Mouse (Mus musculus): ENCODE measurements around the gene Thg1l.
A peak's percentile ranks its signal among the peaks of the same experiment; 100 is the strongest.

Gene Thg1l

GRCm38 (mm10) chr11:45927456-45927855 lies 27.8 kb downstream of the Thg1l start:
- DNase-seq (ENCODE audit: low read depth) = no peak

GRCm38 (mm10) chr11:45926640-45927082 lies 28.6 kb downstream of the Thg1l start:
- DNase-seq (ENCODE audit: low read depth) = peak; percentile 81

DNA sequence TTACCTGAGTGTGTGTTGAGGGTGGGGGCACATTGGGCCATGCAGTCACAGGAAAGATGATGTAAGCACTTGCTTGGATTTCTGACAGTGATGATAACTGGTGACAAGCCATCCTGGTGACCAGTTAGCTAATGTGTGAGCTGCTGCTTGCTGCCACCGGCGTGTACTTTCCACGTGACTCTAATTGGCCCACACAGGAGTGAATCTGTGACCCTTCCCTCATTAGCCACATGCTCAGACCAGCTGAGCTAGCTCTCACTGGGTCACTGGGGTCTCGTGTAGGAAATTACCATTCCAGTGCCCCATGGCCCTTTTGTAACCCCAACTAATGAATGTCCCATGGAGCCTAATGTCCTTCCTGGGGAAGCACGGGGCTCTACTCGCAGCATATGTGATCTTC lies 29.9 kb downstream of the Thg1l start:
- DNase-seq (ENCODE audit: low read depth) = no peak

- no peak for DNase-seq (ENCODE audit: low read depth)
These were observed 33.8 kb downstream of the Thg1l start for GRCm38 (mm10) chr11:45921480-45921898.

GRCm38 (mm10) chr11:45921026-45921425 lies 34.3 kb downstream of the Thg1l start:
- DNase-seq (ENCODE audit: low read depth) = no peak

DNA sequence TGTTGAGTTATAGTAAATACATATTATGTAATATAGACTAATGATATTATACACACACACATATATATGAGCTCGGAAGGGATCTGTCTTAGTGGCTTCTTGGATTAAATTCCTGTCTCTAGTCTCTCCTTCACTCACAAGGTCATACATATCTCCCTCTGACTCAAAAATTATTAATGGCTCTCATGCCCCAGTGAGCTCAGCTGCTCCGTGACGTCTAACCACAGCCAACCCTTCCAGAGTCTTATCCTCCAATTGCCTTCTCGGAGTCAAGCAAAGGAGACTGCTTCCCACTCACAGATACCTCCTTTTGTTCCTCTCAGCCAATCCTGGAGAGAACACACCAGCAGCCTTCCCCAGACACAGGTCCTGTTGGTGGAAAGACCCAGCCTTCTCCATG lies 36.5 kb downstream of the Thg1l start:
- no peak for DNase-seq (ENCODE audit: low read depth)

DNA sequence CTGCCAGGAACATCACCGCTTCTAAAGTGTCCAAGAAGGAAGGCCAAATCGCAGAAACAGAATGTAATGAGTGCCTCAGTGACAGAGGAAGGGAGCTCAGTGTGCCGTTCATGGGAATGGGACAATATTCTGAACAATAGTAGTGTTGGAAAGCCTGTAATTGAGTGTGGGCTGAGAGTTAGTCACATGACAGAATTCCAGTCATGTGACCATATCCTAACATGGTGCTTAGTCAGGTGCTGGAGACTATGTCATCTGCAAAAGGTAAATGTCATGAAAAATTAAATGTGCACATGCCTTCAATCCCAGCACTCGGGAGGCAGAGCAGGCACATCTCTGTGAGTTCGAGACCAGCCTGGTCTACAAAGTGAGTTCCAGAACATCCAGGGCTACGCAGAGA lies 37.3 kb downstream of the Thg1l start:
- DNase-seq (ENCODE audit: low read depth) = no peak

DNA sequence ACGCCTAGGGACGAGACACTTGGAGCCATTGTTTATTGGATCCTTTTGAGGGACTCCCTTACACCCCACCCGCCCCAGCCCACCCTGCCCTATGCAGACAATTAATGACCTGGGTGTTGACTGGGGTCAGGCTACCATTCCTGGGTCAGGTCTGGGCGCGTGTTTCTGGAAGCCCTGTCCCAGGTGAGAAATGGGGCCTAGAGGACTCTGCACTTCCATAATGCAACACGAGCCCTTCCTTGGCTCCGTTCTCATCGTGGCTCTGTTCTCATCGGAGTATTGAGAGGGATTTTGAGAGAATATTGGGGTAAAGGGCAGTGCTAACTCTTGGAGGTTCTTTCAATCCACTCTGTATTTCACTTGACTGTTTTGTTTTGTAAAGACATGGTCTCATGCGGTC lies 39.1 kb downstream of the Thg1l start:
- no peak for DNase-seq (ENCODE audit: low read depth)

DNA sequence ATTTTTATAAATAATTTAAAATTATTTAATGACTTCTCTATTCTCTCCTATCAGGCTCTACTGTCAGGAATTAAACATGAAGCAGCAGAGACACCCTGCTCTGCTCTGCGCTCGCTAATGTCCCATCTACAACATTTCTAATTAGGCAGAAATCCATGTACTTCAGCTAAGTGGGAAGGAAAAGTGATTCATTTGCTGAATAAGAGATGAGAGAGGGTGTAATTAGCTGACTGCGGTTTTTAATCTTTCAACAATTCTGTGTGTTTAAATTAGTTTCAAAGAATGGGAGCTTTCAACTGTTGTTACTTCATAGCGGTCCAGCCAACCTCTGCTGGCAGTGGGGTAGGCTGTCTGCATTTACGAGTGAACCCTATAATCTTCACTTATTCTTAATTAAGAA lies 44.6 kb downstream of the Thg1l start:
- no peak for DNase-seq (ENCODE audit: low read depth)

DNA sequence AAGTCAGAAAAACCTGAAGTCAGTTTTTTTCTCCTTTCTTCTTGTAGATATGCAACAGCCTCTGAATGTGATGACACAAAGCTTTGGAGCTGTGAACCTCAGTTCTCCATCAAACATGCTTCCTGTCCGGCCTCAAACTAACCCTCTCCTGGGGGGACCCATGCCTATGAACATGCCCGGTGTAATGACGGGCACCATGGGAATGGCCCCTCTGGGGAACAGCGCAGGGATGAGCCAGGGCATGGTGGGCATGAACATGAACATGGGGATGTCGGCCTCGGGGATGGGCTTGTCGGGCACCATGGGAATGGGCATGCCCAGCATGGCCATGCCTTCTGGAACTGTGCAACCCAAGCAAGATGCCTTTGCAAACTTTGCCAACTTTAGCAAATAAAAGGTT lies 46.4 kb downstream of the Thg1l start:
- no peak for DNase-seq (ENCODE audit: low read depth)

DNA sequence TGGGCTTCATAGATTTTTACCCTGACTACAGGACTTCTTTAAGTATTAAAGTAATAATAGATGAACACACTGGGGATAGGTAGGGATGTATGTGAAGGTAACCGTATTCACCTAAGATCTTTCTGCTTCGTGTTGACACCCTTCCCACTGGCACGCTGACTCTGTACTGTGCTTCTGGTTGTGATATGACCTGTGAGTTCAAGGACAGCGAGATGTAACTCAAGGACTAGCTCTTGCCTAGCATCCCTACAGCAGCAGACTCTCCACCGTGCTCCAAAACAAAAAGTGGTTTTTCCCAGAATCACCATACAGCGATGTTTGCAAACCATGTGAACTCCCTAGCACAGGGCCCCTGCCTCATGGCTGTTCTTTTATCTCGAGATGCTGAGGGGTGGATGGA lies 47.2 kb downstream of the Thg1l start:
- no peak for DNase-seq (ENCODE audit: low read depth)

DNA sequence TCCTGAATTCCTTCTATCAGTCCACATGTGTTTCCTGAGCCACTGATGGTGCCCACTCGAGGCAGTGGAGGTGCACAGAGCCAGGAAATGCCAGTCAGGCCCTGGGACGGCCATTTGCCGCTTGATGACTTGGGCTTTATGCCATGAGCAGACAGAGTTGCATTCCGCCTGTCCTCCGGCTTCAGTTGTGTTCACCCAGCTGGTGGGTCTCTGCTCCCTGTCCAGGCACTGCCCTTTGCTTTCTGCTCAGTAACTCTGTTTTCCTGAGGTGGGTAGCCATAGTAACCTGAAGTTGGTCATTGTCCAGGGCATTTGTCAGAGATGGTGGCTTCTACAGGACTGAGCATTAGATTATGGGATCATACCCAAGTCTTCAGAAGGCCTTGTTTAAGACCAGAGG lies 48.0 kb downstream of the Thg1l start:
- no peak for DNase-seq (ENCODE audit: low read depth)

GRCm38 (mm10) chr11:45906109-45906786 lies 49.0 kb downstream of the Thg1l start:
- DNase-seq (ENCODE audit: low read depth) = peak; percentile 62

DNA sequence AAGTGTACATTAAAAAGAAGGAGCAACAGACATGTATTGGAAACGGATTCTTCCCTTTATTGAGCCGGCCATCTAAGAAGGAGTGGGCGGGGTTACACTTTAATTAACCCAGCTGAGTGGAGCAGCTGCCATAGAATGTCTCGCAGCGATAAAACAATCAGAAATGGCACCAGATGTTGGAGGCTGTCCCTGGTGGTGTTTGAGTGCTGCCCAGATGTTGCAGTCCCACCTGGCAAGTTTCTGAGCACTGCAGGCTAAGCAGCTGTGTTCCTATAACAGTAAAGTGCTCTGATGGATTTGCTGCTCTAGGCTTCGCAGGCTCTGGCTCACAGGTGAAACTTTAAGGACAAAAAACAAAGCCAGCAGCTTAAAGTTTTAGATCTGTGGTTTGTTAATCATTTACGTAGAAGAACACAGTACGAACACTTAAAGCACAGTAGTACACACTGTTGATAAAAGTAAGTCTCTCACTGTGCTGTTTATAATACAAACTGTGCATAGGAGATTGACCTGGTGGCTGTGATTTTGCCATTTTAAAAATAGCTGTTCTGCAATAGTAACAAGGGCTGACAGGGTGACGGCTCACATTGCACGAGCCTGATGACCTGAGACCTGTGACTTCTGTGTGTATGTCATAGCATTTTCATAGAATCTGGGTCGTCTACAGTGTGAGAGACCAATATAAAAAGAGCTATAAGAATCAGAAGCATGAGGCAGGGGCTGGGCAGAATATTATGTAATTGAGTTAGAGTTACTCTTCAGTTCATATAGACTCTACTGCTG lies 54.9 kb downstream of the Thg1l start:
- no peak for DNase-seq (ENCODE audit: low read depth)

GRCm38 (mm10) chr11:45897392-45897791 lies 57.9 kb downstream of the Thg1l start:
- DNase-seq (ENCODE audit: low read depth) = no peak

Data from c-Kit-positive CD71-positive TER-119-negative erythroid progenitor cells, embryonic 14.5 days (primary cell).